Mouse (Mus musculus) lung, postnatal 14 days (tissue): ENCODE measurements around the gene Trim41.
A peak's percentile ranks its signal among the peaks of the same experiment; 100 is the strongest.
"Not testable (repeated sequence)": the region's sequence is repeated elsewhere in the genome, so short reads cannot be mapped to it uniquely, and the experiment has no call there.

Experiments
- DNase-seq: peaks from one replicate; pipeline ENCODE4 v3.0.0; 2021

Gene Trim41

DNA sequence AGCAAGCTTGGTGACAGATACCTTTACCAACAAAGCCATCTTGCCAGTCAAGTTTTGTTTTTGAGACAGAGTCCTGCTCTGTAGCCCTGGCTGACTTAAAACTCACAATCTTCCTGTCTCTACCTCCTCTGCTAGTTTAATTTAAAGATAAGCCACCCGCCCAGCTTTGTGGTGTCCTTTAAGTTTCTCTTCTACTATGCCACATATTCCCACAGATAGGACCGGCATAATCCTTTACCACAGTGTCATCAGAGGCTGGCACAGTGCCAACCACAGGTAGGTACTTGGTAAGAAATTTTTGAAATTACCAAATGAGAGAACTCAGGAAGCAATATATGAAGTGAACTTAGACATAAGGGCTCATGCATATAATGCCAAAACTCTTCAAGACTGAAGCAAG, 7.0 kb downstream of the Trim41 start:
- no peak for DNase-seq

DNA sequence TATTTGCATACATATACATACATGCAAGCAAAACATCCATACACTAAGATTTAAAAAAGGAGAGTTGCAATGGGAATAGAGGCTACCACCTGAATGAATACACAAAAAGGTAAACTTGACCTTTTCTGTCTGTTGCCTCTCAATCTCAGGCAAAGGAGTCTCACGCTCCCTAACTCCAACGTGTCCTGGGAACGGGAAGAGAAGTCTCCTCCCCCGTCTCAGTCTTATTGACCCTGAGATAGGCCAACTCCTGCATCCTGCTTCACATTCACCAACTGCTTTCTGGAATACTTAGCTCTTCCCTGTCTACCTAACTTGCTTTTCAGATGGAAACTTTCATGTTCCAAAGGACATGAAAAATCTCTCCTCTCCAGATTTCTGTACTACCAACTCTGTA, 7.7 kb downstream of the Trim41 start:
- DNase-seq: no peak

DNA sequence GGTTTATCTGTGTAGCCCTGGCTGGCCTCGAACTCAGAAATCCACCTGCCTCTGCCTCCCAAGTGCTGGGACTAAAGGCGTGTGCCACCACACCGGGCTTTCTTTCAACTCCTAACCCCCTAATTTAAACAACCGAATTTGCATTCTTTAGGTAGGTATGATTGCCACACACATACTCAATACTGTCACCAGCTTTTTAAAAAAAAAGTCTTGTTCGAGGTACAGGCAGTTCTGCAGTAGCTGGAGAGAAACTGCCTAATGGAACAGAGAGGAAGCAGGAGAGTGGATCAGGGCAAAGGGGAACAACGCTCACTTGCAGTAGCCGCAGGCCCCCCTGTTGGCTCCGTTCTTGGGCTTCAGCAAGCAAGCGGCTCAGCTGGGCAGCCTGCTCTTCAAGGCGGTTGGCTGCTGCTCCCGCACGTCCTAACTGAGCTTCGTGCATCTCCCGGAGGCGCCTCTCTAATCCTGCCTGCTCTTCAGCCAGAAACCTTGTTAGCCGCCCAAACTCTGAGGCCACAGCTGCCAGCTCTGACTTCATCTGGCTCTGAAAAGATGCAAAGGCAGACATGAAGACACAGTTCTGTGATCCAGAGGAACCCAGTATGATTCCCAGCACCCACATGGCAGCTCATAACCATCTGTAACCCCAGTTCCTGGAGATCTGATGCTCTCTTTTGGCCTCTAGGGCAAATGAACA, 8.3 kb downstream of the Trim41 start:
- DNase-seq: no peak

DNA sequence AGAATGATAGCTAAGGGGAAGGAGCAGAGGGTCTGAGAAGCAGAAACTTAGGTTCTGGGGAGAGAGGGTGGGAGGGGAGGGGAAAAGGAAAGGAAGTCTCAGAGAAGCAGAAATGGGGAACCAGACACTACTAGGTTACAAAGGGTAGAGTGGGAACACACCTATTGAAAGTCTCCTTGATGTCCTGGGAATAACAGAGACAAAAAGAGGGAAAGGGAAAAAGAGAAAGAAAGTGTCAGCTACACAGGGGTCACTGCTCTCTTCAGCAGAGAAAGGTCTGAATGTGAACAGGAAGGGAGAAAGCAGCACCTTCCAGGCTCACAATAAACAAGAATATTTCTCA, 8.9 kb downstream of the Trim41 start:
- no peak for DNase-seq

DNA sequence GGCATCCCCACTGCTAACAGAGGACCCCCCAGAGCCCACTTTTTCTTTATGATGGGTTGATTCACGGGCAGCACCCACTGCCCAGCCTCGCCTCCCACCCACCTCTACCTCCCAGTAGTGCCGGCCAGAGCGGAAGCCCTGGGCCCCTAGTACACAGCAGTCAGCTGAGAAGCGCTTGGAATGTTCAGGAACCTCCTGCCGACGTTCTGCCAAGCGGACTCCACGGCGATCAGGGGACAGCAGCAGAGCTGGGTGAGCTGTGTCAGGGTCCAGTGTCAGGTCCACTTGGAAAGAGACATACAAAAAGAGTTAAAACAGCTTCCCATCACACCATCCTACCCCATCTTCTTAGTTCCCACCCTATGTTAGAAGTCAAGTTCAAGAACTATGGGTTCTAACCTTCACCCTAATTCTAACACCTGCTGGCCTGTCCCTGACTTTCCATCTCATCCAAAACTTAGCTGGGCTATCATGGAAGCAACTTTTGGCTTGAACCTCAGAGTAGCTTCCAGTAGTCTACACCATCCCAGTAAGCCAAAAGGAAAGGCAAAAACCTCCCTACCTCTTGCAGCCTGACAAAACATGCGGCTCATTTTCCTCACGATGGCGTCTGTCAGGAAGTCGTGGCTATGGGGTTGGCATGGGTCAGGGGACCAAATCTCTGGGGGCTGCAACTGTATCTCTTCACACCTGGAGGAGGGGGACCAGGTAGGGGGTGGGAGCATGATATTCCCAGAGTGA, 9.4 kb downstream of the Trim41 start:
- DNase-seq: no peak

DNA sequence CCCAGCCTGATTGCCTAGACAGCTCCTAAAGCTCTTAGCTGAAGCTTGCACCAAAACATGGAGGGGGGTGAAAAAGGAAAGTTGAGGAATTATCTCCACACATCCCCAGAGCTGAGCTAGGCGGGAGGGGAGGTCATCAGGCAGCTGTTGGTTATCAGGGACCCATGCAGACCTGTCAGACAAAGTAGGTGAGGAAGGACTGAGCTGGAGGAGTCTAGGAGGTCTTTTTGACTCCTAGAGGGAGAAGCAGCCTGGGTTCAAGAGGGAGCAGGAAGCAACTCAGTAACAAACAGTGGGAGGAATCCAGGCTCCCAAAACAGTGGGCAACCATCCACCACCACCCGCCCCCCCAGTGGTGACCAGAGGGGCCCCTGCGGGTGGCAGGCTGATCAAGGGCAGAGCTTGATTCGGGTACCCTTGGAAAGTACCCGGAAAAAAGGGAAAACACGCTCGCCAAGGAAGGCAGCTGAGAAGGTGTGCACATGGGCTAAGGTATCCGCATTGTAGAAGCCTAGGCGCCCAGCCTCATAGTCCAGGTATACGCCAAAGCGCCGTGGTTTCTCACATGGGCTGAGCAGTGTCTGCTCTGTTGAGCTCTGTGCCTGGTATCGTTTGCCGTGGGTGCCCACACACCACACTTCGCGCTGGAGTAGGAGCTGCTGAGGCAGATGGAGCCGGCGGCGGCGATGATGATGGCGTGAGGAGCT, 10.1 kb downstream of the Trim41 start:
- no peak for DNase-seq

DNA sequence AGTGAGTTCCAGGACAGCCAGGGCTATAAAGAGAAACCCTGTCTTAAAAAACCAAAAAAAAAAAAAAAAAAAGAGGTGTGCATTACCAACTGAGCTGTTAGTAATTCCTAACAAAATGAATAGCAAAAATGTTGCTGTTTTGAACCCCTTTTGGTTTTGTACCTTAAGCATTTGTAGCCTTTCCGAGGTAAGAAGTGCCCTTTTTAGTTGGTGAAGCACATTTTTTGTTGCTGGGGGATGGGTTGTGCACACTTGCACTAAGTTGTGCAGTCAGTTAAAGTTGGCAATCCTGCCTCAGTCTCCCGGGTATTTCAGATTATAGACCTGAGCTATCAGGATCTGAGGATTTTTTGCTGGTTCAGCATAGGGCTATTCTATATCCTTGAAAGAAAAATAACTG, 12.2 kb downstream of the Trim41 start:
- no peak for DNase-seq

DNA sequence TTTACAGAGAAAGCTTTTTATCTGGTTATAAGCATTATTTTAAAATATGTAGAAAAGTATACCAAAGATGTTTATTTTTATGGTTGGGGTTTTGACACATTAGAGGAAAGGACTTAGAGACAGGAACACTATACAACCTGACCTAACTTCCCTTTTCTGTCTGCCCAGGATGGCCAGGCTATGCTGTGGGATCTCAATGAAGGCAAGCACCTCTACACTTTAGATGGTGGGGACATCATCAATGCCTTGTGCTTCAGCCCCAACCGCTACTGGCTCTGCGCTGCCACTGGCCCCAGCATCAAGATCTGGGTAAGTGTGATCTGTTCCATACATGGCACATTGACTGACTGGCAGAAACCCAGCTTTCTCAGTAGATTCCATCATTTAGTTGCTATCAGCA, 13.2 kb downstream of the Trim41 start:
- no peak for DNase-seq

DNA sequence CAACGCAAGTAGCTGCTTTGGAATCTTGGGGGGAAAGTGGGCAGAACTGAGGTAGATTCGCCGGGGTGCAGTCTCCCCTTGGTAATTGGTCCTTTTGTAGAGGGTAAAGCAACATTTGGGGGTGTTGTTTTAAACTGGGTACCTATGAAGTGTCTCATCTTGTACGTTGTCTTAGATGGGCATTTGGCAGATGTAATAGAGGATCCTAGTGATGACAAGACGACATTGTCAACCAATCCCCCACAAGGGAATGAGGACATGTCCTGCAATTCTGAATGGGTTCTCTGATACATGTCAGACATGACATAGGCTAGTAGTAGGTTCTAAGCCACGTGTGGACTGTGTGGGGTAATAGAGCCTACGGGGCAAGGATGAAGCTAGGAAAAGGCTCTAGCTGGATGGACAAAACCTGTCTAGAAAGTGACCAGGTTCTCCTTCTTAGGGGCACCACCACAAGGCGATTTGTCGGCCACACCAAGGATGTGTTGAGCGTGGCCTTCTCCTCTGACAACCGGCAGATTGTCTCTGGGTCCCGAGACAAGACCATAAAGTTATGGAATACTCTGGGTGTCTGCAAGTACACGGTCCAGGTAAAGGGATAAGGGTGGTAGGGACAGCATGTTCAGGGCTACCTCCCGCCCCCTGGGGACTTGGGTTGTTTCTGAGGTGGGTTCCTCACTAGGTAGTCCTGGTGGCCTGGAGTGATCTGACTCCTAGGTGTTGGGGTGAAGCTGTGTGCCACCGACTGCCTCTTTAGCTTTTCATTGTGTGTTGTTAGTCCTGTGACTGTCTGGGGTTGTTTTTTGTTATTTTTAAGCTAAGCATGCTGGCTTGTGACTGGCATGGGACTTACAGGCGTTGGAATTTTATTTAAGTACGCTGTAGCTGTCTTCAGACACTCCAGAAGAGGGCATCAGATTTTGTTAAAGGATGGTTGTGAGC, 15.1 kb downstream of the Trim41 start:
- DNase-seq: no peak

DNA sequence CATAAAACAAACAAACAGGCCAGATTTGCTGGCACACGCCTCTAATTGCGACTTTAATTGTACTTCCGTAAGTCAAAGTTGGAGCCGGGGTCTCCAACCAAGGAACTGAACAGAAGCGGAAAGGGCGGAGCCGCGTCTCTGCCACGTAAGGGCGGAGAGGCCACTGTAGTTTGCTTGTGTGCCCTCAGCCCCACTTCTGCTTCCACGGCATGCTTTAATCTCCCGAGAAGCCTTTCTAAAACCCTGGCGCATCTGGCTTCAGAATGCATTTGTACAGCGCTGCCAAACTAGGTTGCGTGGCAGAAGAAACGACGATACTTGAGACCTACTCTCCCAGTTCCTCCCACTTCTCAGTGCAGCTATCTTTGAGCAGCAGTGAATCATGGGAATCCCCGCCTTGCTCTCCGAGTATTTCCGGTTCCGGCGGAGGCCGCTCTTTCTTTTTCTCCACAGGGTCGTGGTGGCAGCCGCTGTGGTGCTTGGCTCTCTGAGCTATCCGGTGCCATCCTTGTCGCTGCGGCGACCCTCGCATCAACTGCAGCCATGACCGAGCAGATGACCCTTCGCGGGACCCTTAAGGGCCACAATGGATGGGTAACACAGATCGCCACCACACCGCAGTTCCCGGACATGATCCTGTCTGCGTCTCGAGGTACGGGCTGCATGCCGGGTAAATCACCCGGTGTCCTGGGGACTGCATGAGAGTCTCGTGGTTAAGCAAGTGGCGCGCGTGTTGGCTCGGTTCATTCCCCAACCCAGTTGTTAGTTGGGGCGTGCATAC, 17.0 kb downstream of the Trim41 start, which contains the start of gene Rack1:
TSS of gene Rack1 (plus strand) at position 412 of the 781 bp plus-strand sequence.
- DNase-seq: peak; percentile 86

DNA sequence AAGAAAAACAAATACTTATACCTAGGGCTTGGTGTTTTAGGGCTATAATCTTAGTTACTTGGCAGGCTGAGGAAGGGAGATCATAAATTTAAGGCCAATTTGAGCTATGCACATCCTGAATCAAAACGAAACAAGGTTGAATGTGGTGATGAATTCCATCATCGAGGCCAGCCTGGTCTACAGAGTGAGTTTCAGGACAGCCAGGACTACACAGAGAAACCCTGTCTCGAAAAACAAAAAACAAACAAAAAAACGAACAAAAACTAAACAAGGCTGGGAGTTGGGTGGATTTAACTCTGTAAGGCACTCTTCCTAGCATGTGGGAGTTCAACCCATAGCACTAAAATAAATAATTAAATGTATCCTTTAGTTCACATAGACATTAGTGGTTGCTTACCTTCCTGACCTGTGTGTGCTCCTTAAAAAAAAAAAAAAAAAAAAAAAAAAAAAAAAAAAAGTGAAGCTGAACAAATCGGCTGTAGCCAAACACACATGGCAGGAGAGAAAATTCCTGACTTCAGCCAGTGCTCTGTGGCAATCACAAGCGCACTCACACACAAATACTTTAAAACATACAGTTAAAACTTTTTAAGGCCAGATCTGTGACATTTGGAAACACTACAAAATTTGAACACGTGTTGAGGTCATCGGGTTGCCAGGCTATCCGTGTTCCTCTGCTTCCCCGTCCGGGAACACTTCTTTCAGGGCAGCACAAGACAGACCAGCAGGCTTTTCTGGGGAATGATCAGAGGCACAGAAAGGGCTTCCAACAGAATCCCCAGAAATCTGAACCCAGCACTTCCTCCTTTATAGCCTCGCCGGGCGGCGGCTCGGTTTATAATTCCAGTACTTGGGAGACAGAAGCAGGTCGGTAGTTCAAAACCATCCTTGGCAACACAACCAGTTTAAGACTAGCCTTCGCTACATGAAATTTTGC, 17.9 kb downstream of the Trim41 start:
- no peak for DNase-seq

DNA sequence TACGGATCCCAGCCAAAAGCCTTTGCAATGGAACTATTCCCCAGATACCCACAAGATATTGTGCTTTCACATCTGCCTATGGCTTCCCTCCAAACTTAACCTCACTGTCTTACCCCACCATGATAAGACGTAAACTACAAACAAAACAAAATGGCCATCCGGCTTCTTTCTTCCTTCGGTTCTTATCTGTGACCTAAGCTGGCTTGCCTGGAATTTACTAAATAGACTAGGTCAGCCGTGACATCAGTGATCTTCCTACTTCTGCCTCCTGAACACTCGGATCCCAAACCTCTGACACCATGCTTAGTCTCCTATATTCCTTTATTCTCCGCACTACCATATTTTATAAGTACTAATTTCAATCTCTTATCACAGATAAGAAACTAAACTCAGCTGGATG, 18.8 kb downstream of the Trim41 start:
- no peak for DNase-seq

DNA sequence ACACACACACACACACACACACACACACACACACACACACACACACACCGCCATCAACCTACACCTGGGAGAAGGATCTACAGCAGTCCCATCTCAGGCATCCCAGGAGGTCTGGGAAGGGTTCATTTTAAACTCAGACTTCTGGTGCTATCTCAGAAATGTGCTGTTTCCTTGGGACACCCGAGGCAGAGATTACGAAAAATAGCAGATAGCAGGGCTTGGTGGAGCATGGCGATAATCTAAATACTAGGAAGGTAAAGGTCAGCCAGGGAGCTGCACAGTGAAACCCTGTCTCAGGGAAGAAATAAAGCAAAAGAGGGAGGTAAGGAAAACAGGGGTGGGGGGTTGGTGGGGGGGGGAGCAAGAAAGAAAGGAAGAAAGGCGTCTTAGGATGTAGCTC, 19.9 kb downstream of the Trim41 start:
- DNase-seq: no peak

DNA sequence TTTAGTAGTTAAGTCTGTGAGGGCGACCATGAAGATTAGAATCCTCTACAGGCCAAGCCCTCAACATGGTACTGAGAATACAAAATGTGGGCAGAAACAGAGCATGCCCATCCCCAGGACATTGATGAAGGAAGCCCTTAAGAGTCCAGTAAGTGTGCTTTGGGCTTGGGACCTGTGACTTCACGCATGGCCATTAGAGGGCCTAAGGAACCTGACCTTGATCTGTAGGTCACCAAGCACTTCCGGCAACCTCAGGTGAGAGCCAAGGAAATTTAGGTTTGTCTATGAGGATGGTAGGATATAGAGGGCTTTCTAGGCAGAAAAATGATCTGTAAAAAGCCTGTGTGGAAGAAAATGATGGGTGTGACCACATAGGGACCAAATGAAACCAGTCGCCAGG, 20.9 kb downstream of the Trim41 start:
- no peak for DNase-seq

DNA sequence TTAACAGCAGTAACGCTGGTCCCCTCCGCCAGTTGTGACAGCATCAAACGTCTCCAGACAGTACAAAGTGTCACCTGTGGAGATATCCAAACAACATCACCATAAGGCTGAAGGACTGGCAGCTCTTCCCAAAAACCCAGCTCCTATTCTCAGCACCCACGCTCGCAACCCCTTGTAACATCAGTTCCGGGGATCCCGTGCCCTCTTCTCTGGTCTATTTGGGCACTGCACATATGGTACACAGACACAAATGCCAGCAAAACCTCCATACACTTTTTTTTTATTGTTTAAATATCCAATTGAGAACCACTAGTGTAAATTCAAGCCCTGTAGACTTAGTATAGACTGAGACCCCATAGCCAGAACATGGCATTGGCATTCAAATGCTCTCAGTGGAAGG, 21.9 kb downstream of the Trim41 start:
- DNase-seq: no peak

DNA sequence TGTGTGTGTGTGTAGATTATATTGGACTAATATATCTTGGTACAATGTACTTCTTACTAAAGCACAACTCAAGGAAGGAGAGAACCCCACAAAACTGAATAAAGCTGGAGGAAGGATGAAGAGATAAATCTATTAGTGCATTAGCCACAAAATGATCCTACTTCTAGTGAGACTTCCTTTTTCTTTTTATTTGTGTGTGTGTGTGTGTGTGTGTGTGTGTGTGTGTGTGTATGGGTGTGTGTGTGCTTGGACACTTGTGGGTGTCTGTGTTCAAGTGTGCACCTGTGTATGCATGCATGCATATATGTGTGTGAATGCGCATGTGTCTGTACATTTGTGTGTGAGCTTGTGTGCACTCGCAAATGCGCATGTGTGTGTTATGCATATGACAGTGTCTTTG, 24.0 kb downstream of the Trim41 start:
- no peak for DNase-seq

DNA sequence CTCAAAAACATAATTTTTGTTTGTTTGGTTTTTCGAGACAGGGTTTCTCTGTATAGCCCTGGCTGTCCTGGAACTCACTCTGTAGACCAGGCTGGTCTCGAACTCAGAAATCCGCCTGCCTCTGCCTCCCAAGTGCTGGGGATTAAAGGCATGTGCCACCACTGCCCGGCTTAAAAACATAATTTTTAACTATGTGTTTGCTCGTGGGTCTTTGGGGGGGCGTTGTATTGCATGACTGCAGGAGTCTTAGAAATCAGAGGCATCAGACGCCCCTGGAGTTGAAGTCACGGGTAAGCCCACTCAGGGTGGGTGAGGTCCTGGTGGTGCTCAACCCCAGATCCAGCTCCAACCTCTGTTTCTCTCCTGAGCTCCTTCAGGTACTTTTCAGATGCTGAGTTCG, 25.3 kb downstream of the Trim41 start:
- DNase-seq: not testable (repeated sequence)

DNA sequence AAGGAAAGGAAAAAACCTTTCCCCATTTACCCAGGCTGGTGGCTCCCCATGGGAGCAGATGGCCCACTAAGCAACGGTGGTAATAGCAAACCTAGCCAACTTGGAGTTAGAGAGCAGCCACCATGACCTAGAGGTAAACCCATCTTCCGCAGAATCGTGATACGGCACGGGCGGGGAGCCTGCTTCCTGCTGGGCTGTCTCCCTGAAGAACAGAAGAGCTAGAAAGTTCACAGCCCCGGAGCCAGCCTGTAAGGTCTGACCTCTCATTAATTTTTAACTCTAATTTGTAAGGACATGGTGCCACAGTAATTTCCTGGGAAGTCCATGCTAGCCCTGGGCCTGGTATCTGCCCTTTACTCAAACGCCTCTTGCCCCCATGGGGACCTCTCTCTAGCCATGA, 26.2 kb downstream of the Trim41 start:
- DNase-seq: no peak

DNA sequence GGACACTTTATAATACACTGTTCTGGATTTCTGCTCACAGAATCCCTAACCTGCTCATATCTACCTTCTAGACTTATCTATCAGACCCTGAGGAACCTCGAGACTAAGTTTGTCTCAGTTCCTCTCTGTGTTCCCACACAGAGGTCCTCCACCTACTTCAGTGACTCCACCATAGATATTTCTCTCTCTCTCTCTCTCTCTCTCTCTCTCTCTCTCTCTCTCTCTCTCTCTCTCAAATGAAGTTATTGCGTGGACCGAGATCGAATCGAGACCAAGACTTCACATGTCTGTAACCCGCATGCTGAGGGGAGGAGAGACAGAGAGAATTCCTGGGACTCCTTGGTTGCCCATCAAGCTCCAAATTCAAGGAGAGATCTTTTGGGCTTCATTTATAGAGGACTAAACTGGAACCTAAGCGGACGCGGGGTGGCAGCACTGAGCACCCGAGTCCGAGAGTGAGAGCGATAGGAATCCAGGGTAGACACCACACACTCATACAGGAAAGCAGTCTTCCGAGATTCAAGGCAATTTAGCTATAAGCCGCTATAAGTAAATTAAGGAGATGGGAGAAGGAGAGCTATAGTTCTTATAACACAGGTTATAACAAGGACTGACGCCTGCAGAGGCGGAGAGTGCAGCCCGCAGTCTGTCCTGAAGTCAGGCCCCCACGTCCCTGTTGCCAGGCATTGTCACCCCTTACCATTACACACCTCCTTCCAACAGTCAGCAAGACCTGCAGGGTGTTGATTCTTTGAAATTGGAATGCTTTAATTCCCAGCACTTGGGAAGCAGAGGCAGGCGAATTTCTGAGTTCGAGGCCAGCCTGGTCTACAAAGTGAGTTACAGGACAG, 27.0 kb downstream of the Trim41 start:
- peak; percentile 91 for DNase-seq

DNA sequence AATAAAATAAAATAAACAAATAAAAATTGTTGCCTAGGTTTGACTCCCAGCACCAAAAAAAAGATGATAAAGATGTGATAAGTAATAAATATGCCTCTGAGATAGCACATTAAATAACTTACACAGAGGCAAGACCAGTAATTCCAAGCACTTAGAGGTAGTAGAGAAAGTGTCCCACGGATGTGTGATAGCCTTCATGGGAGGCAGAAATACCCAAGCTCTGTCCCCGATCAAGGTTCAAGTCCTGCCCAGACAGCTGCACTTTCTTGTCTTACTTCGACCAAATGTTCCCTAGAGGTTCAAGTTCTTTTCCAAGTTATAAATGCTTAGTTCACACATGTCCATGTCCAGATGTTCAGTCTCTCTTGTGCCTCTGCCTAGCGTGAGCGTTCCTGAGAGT, 27.9 kb downstream of the Trim41 start:
- no peak for DNase-seq
